Mouse (Mus musculus): Measurements from ENCODE around the gene Amotl1. TPM values are rescaled to one million over a fixed set of nuclear protein-coding genes. Genes with fewer than 3 reads are reported as not detected.

The Amotl1 gene
- polyA plus RNA-seq, 1 experiment from 2014 or later: 9.1 TPM

DNA sequence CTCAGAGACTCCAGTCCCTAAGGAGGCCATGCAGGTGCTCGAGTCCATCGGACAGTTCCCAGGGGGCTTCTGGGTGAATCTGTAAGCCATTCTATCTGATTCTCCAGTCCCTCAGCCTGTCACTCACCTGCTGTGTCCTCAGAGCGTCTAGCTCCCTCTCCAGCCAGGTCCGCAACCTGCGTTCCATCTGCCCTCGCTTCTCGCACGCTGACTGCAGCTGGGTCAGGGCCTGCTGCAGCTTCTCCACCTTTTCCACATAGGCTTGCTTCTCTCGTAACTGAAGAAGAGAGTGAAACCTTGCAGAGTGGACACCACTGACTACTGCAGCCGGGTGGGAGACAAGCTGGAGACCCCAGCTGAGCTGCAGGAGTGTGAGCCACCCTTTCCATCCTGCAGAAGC is 86.5 kb downstream of the Amotl1 start:
- H3K4me2 ChIP-seq (ENCODE audit: low read length): no peak overlapping the region
- ATAC-seq: no peak
- no peaks in the 10 kb centered on the region for H3K4me1 ChIP-seq (ENCODE audit: control insufficient read depth, insufficient read depth, low read length)
- H3K9me3 ChIP-seq (replicated peaks; ENCODE audit: control insufficient read depth, low read length, poor library complexity, severe bottlenecking): no peaks in the 10 kb centered on the region
- H3K27ac ChIP-seq (ENCODE audit: low read length): no peak overlapping the region
- H3K4me3 ChIP-seq (ENCODE audit: low read depth, low read length): no peak overlapping the region
- H3K36me3 ChIP-seq (ENCODE audit: control insufficient read depth, insufficient read depth, low read length): peaks cover 14% of the 10 kb centered on the region
- no peaks in the 10 kb centered on the region for H3K27me3 ChIP-seq (ENCODE audit: control insufficient read depth, insufficient read depth, low read depth, low read length)
- no peak overlapping the region for H3K9ac ChIP-seq (ENCODE audit: low read depth, low read length)
- WGBS: 93% methylated on average over 10 of the region's 10 CpGs

DNA sequence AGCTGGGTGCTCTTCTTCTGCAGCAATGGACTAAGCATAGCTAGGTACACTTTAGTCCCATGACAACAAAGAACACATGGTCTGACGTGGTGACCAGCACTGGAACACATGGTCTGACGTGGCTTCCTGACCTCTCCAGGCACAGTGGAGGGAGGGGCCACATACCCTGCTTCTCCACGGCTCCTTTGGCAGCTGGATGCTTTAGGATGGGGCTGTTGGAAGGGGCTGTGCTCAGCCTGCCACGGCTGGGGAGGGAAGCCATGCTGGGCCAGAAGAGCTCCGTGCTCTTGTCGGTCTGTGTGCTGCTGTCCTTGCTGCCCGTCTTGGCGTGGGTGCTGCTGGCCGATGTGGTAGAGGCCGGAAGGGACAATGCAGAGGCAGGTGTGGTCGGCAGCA is 96.5 kb downstream of the Amotl1 start:
- no peak for ATAC-seq
- no peaks in the 10 kb centered on the region for H3K27me3 ChIP-seq (ENCODE audit: control insufficient read depth, insufficient read depth, low read depth, low read length)
- no peak overlapping the region for H3K9ac ChIP-seq (ENCODE audit: low read depth, low read length)
- peaks cover 15% of the 10 kb centered on the region for H3K36me3 ChIP-seq (ENCODE audit: control insufficient read depth, insufficient read depth, low read length)
- no peaks in the 10 kb centered on the region for H3K9me3 ChIP-seq (replicated peaks; ENCODE audit: control insufficient read depth, low read length, poor library complexity, severe bottlenecking)
- no peaks in the 10 kb centered on the region for H3K4me1 ChIP-seq (ENCODE audit: control insufficient read depth, insufficient read depth, low read length)
- H3K4me2 ChIP-seq (ENCODE audit: low read length): no peak overlapping the region
- no peak overlapping the region for H3K4me3 ChIP-seq (ENCODE audit: low read depth, low read length)
- no peak overlapping the region for H3K27ac ChIP-seq (ENCODE audit: low read length)
- 84% methylated on average over 11 of the region's 11 CpGs for WGBS

DNA sequence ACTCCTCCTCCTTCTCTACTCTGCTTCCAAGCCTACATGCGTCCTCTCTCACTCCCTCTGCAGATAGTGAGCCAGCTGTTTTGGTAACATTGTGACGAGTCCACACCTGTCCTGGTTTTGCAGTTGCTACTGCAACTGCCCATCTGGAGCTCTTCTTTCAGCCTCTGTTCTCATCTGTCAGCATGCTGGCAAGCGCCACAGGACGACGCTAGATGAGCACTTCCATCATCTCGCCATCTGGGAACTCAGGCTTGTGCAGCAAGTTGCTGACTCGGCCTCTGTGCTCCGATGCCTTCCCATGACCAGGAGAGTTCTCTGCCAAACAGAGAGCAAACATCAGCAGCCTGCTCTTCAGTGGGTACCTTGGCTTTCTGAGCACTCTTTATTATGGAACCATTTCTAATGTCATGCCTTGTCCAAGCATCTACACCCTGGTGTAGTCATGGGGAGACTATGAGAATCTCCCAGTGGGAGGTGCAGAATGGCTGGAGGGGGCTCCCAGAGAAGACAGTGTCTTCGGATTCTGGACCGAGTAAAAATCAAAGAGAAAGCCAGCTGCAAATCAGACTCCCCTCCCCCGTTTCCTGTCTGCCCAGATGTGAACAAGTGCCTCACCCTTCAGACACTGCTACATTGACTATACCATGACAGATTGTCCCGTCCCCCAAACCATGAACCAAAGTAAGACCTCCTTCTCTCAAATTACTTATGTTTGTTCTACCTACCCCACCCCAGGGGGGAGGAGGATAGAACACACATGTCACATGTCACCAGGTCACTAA is 97.1 kb downstream of the Amotl1 start:
- no peak for ATAC-seq
- Histone ChIP-seq H3K9me3 (replicated peaks; ENCODE audit: control insufficient read depth, low read length, poor library complexity, severe bottlenecking) (no peaks in the 10 kb centered on the region), H3K4me3 (ENCODE audit: low read depth, low read length) (no peak overlapping the region), H3K4me1 (ENCODE audit: control insufficient read depth, insufficient read depth, low read length) (no peaks in the 10 kb centered on the region), H3K27me3 (ENCODE audit: control insufficient read depth, insufficient read depth, low read depth, low read length) (no peaks in the 10 kb centered on the region), H3K27ac (ENCODE audit: low read length) (no peak overlapping the region), H3K4me2 (ENCODE audit: low read length) (no peak overlapping the region), H3K36me3 (ENCODE audit: control insufficient read depth, insufficient read depth, low read length) (peaks cover 17% of the 10 kb centered on the region), H3K9ac (ENCODE audit: low read depth, low read length) (no peak overlapping the region)
- WGBS: 88% methylated on average over 12 of the region's 12 CpGs

DNA sequence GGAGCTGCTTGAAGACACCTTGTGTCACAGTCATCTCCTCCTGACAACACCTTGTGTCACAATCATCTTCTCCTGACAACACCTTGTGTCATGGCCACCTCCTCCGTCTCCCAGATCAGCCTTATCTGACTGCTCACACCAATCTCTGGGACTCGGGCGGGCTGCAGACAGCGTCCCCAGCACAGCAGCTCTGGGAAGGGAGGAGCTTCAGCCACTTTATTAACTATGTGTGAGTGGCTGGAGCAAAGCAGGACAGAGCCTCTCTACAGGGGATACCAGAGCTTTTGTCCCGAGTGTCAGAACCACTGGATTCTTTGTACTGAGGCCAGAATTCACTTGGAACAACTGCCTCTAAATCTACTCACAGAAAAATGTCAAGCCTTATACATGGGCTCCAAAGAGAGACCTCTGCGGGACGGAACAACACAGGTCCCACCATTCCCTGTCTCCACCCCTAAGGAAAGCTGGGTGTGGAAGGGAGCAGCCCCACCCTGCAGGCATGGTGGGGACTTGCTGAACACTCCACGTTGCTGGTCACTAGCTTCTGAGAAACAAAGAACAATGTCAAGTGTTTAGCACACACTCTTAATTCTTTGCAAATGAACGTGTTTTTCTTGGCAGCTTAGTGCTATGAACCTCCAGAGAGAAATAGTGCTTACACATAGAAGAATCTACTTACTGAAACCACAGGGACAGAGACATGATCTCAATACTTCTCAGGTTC is 100.7 kb downstream of the Amotl1 start:
- peaks cover 13% of the 10 kb centered on the region for H3K36me3 ChIP-seq (ENCODE audit: control insufficient read depth, insufficient read depth, low read length)
- WGBS: 64% methylated on average over 9 of the region's 9 CpGs
- no peaks in the 10 kb centered on the region for H3K9me3 ChIP-seq (replicated peaks; ENCODE audit: control insufficient read depth, low read length, poor library complexity, severe bottlenecking)

DNA sequence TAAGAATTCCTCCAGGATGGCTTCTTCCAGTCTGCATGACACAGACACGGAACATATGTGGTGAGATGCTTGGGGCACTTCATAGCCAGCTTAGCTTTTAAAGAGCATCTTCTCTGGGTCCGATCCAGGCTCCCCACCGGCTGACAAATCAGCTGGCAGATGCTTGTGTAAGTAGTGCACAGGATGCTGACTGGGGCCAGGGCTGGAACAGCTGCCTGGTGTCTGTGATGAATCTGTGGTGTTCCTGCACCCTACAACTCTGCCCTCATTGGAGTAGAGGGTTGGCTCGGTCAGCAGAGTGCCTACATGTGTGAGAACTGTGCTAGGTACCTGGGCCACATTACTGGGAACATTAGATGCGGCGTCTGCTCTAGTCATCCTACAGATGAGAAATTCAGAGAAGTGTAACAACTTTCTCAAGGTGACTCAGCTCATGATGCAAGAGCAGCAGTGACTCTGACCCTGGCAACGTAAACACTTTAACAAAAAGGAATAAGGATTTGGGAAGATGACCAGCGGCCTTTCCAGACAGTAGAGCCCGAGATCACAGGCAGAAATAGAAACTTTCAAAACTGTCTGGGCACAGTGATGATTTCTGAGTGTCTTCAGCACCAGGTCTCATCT is 109.9 kb downstream of the Amotl1 start:
- 87% methylated on average over 9 of the region's 9 CpGs for WGBS
- no peaks in the 10 kb centered on the region; the same call in 1 of the 2 replicates for H3K4me1 ChIP-seq (ENCODE audit: control insufficient read depth, insufficient read depth, low read length)
- no peak for ATAC-seq

More for the DNA sequence above, 100.7 kb downstream of the Amotl1 start:
- H3K9ac ChIP-seq (ENCODE audit: low read depth, low read length): no peak overlapping the region
- no peak overlapping the region for H3K4me2 ChIP-seq (ENCODE audit: low read length)
- H3K27ac ChIP-seq (ENCODE audit: low read length): no peak overlapping the region
- no peak for ATAC-seq
- H3K27me3 ChIP-seq (ENCODE audit: control insufficient read depth, insufficient read depth, low read depth, low read length): no peaks in the 10 kb centered on the region
- H3K4me1 ChIP-seq (ENCODE audit: control insufficient read depth, insufficient read depth, low read length): no peaks in the 10 kb centered on the region
- H3K4me3 ChIP-seq (ENCODE audit: low read depth, low read length): no peak overlapping the region

DNA sequence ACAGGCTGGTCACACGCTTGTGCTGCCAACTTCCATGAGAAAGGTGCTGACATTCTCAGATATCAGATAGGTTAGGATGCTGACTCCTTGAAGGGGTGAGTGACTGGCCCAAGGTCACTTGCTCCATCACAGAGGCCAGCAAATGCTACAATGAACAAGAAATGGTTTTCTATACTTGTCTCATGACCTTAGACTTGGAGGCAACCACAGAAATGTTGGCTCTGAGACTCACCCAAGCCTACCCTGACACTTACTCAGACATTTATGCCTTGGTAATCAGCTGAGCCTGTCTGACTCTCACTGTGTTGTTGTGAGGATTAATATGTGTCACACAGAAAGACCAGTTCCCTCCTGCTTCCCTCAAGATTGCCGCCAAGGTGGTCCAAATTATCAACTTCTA is 111.2 kb downstream of the Amotl1 start:
- Histone ChIP-seq H3K9ac (ENCODE audit: low read depth, low read length) (no peak overlapping the region), H3K27me3 (ENCODE audit: control insufficient read depth, insufficient read depth, low read depth, low read length) (no peaks in the 10 kb centered on the region), H3K27ac (ENCODE audit: low read length) (no peak overlapping the region), H3K36me3 (ENCODE audit: control insufficient read depth, insufficient read depth, low read length) (no peaks in the 10 kb centered on the region), H3K9me3 (replicated peaks; ENCODE audit: control insufficient read depth, low read length, poor library complexity, severe bottlenecking) (no peaks in the 10 kb centered on the region), H3K4me3 (ENCODE audit: low read depth, low read length) (no peak overlapping the region), H3K4me1 (ENCODE audit: control insufficient read depth, insufficient read depth, low read length) (no peaks in the 10 kb centered on the region; the same call in 1 of the 2 replicates), H3K4me2 (ENCODE audit: low read length) (no peak overlapping the region)
- WGBS: 93% methylated on average over 2 of the region's 2 CpGs
- no peak for ATAC-seq

More for the DNA sequence above, 109.9 kb downstream of the Amotl1 start:
- H3K9me3 ChIP-seq (replicated peaks; ENCODE audit: control insufficient read depth, low read length, poor library complexity, severe bottlenecking): no peaks in the 10 kb centered on the region
- no peak overlapping the region for H3K4me2 ChIP-seq (ENCODE audit: low read length)
- H3K36me3 ChIP-seq (ENCODE audit: control insufficient read depth, insufficient read depth, low read length): no peaks in the 10 kb centered on the region
- H3K9ac ChIP-seq (ENCODE audit: low read depth, low read length): no peak overlapping the region
- H3K4me3 ChIP-seq (ENCODE audit: low read depth, low read length): no peak overlapping the region
- no peak overlapping the region for H3K27ac ChIP-seq (ENCODE audit: low read length)
- H3K27me3 ChIP-seq (ENCODE audit: control insufficient read depth, insufficient read depth, low read depth, low read length): no peaks in the 10 kb centered on the region

DNA sequence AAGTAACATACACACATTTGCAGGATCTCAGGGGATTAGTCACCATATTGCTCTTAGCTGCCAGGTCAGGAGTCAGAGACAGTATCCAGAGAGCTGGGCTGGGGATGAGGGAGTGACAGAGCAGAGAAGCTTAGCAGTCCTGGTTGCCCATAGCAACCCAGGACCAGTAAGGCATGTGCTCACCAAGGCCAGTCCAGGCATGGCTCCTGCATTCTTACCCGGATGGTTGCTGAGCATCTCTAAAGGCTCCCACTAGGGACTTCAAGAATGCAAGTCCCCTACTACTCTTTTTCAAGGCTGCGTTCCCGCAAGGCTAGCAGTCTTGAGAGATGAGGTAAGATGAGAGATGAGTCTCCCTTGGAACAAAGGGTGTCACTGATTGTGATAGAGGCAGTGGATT is 112.6 kb downstream of the Amotl1 start:
- H3K9ac ChIP-seq (ENCODE audit: low read depth, low read length): no peak overlapping the region
- 12% methylated on average over 3 of the region's 3 CpGs for WGBS
- no peaks in the 10 kb centered on the region for H3K27me3 ChIP-seq (ENCODE audit: control insufficient read depth, insufficient read depth, low read depth, low read length)
- peak; percentile 91 for ATAC-seq
- no peaks in the 10 kb centered on the region for H3K9me3 ChIP-seq (replicated peaks; ENCODE audit: control insufficient read depth, low read length, poor library complexity, severe bottlenecking)
- no peaks in the 10 kb centered on the region for H3K36me3 ChIP-seq (ENCODE audit: control insufficient read depth, insufficient read depth, low read length)
- H3K27ac ChIP-seq (ENCODE audit: low read length): no peak overlapping the region
- H3K4me1 ChIP-seq (ENCODE audit: control insufficient read depth, insufficient read depth, low read length): no peaks in the 10 kb centered on the region; the same call in 1 of the 2 replicates
- no peak overlapping the region for H3K4me3 ChIP-seq (ENCODE audit: low read depth, low read length)
- no peak overlapping the region for H3K4me2 ChIP-seq (ENCODE audit: low read length)

DNA sequence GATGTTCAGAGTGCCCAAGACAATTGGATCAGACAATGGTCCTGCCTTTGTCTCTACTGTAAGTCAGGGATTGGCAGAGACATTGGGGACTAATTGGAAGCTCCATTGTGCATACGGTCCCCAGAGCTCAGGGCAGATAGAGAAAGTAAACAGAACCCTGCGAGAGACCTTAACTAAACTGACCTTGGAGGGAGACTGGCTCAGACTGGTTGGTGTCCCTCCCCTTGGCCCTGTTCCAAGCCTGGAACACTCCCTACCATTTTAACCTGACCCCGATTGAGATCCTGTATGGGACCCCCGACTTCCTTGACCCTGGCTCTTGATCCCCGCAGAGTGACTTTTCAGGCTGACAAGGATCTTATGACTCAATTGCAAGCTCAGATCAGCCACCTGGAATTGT is 114.9 kb downstream of the Amotl1 start:
- no peak overlapping the region for H3K4me2 ChIP-seq (ENCODE audit: low read length)
- no peaks in the 10 kb centered on the region; the same call in 1 of the 2 replicates for H3K4me1 ChIP-seq (ENCODE audit: control insufficient read depth, insufficient read depth, low read length)
- ATAC-seq: no peak
- 73% methylated on average over 5 of the region's 5 CpGs for WGBS
- no peaks in the 10 kb centered on the region for H3K36me3 ChIP-seq (ENCODE audit: control insufficient read depth, insufficient read depth, low read length)
- no peak overlapping the region for H3K4me3 ChIP-seq (ENCODE audit: low read depth, low read length)
- no peak overlapping the region for H3K27ac ChIP-seq (ENCODE audit: low read length)
- H3K9ac ChIP-seq (ENCODE audit: low read depth, low read length): no peak overlapping the region
- no peaks in the 10 kb centered on the region for H3K9me3 ChIP-seq (replicated peaks; ENCODE audit: control insufficient read depth, low read length, poor library complexity, severe bottlenecking)
- H3K27me3 ChIP-seq (ENCODE audit: control insufficient read depth, insufficient read depth, low read depth, low read length): no peaks in the 10 kb centered on the region

Measured in midbrain, embryonic 16.5 days (tissue).